Mouse (Mus musculus) c-Kit-positive CD71-positive TER-119-negative erythroid progenitor cells, embryonic 14.5 days (primary cell): Measurements from ENCODE around the gene Rere.
"Not testable (repeated sequence)": the region's sequence is repeated elsewhere in the genome, so short reads cannot be mapped to it uniquely, and the experiment has no call there.

ENCODE experiments used
- DNase-seq: peaks from one replicate; pipeline ENCODE4 v3.0.0-alpha.2; 2013; ENCODE audit warnings: low read depth

Rere gene

DNA sequence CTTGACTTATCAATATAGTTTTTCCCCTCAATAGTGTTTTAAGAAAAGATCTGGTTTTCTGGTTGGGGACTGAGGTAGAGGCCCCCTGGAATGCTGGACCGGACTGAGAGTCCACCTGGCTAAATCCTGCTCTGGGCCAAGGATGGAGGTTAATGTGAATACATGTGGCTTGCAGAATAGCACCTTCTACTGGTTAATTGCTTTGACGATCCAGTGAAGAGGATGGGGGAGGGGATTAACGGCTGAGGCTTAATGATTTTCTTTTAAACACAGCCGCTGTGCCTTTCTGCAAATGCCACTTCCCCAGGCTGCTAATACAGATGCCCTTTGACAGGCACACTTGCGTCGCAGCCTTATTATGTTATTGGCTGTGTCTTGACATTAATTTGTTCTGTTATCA, 2.5 kb downstream of the Rere start:
- DNase-seq: no peak

DNA sequence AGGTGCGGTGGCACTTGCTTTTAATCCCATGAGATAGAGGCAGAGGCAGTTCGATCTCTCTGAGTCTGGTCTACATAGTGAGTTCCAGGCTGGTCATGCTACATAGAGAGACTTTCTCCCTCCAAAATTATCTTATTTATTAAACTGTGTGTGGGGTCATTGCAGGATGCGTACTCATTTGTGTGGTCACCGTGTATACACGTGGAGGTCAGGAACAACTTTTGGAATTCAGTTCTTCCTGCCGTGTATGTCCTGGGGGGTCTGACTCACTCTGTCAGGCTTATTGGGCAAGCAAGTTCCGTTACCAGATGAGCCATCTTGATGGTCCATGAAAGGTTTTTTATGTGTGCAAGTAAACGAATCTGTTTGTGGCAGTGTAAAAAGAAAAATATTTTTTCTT, 5.5 kb downstream of the Rere start:
- no peak for DNase-seq

DNA sequence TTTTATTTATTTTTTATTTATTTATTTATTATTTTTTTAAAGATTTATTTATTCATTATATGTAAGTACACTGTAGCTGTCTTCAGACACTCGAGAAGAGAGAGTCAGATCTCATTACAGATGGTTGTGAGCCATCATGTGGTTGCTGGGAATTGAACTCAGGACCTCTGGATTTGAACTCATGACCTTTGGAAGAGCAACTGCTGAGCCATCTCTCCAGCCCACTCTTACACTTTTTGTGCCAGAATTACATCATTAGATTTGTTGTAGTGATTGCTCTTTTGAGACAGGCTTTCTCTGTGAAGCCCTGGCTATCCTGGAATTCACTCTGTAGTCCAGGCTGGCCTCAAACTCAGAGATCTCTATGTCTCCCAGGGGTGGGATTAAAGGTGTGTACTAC, 6.0 kb downstream of the Rere start:
- not testable (repeated sequence) for DNase-seq

DNA sequence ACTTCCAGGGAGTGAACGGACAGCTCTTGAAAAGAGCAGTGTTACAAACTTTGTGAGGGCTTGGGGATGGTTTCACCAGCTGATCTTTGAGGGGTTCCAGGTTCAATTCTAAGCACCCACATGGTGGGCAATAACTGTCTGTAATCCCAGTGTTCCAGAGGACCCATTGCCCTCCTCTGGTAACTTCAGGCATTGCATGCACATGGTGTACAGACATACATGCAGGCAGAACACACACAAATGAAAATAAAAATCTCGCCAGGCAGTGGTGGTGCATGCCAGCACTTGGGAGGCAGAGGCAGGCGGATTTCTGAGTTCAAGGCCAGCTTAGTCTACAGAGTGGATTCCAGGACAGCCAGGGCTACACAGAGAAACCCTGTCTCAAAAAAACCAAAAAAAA, 10.5 kb downstream of the Rere start:
- DNase-seq: no peak

DNA sequence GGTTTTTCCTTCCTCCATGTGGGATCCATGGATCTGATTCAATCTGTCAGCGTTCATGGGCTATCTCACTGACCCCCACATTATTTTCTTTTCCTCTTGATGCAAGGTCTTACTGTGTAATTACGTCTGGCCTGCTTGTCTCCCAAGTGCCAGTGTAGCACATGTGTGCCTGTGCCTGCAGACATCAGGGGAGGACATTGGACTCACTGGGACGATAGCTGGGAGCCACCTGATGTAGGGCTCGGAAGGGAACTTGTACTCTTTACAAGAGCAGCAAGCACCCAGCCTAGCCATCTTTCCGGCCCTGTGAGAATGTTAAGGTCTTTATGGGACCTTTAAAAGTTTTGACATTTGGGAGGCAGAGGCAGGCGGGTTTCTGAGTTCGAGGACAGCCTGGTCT, 13.4 kb downstream of the Rere start:
- no peak for DNase-seq

DNA sequence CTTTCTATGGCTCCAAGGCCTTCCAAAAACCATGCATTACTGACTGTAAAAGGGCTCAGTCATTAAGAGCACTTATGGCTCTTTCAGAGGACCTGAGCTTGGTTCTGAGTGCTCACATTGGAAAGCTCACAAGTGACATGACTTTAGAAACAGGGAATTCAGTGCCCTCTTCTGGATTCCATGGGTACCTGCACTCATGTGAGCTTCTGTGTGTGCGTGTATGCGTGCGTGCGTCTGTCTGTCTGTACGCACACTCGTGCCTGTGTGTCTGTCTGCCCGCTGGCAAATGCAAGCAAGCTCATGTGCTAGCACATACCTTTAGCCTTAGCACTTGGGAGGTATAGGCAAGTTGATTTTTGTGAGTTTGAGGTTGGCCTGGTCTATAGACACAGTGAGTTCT, 14.5 kb downstream of the Rere start:
- DNase-seq: no peak

DNA sequence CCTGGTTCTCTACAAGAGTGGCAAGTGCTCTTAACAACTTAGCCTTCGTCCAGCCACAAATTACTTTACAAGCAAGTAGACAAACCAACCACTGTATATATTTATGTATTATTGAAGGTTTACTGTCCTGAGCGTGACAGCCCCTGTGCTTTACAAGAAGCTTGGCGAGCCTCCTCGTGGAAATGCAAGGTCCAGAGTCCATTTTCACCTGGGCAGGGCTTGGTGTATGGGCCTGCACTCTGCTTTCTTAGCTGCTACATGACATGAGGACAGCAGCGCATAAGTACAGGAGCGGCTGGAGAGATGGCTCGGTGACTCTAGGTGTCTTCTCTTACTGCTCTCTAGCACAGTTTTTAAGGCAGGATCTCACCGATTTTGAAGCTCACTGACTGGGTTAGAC, 21.3 kb downstream of the Rere start:
- DNase-seq: no peak

DNA sequence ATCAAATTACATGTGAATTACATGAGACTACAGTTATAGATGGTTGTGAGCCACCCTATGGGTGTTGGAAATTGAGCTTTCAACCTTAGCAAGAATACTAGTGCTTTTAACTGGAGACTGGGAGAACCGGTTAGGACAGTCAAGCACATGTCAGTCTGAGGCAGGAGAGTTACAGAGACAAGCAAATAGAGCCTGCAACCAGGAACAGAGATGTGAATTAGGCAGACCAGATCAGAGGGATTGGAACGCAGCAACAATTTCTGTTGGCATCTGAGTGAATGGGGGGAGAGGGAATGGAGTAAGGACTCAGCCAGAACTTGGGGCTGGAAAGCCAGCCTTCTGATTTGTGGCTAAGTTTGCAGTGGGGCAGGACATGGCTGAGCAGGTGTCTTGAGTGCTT, 25.3 kb downstream of the Rere start:
- no peak for DNase-seq

DNA sequence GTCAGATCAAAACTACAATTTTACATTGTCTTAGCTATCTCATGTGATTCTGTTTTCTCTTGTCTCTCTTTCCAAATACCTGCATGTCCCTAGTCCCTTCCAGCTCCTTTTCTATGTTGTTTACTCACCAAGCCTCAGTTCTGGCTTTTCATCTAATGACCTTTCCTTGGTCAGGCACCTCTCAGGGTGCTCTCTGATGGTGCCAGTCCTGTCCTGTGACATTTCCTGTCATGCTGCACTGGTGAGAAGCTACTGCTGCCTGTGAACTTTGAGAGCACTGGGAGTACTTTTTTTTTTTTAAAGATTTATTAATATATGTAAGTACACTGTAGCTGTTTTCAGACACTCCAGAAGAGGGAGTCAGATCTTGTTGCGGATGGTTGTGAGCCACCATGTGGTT, 25.8 kb downstream of the Rere start:
- no peak for DNase-seq

DNA sequence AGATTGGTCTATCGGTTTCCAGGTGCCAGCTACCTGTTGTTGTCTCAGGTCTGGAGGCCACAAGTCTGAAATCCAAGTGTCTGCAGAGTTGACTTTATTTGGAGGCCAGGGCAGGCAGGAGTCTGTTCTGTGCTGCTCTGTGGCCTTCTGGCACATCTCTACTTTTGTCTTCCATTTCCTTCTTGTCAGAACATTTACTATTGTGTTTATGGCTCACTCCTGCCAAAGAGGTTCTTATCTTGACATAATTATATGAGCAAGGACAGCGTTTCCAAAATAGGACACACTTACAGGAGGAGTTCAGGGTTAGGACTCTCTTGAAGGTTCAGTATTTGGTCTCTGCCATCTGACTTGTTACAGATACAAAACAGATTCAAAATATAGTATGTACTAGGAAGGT, 30.0 kb downstream of the Rere start:
- no peak for DNase-seq

DNA sequence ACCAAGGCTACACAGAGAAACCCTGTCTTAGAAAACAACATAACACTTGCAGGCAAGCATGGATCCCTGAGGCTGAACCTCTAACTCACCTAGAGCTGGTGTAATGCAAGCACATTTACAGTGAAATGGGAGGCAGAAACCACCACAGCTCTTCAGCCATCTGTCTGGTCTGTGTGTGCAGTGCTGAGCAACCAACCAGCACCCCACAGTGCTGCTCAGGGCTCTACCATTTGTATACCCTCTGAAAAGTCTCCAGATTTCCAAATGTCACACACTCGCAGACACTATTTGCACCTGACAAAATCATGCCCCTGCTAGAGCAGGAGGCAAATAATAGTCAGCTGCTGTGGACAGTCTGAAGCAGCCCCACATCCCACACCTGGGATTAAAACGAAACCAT, 31.2 kb downstream of the Rere start:
- no peak for DNase-seq

DNA sequence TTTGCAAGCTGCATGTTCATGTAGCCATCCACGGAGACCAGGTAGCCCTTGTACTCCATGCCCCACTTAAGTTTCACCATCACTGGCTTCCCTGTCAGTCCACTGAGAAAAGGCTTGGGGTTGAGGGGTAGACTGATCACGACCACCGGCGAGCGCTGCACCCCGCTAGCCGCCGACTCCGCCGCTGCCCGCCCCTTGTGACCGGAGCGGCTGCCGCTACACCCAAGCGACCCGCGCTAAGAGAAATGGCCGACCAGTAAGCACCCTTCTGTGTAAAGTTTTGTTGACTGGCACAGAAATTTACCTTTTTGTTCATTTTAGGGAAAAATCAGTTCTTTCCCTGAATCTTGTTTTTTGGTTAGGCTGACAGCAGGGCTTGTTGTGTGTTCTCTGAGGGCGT, 33.9 kb downstream of the Rere start:
- no peak for DNase-seq

DNA sequence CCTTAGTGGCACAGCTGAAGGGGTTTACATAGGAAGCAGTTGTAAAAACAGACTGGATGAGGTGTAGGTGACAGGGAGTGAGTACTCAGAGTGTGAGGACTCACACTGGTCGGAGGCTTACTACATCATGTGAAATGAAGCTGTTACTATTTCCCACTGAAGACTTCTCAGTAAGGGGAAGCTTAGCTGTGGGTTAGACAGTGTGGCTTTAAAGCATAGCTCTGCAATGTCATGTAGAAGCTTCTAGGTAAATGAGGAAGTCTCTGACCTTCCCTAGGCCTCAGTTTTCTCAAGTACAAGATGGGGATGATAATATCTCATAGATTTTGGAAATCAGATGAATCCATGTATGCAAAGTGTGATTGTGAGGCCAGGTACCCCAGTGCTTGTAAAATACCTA, 35.1 kb downstream of the Rere start:
- DNase-seq: no peak

DNA sequence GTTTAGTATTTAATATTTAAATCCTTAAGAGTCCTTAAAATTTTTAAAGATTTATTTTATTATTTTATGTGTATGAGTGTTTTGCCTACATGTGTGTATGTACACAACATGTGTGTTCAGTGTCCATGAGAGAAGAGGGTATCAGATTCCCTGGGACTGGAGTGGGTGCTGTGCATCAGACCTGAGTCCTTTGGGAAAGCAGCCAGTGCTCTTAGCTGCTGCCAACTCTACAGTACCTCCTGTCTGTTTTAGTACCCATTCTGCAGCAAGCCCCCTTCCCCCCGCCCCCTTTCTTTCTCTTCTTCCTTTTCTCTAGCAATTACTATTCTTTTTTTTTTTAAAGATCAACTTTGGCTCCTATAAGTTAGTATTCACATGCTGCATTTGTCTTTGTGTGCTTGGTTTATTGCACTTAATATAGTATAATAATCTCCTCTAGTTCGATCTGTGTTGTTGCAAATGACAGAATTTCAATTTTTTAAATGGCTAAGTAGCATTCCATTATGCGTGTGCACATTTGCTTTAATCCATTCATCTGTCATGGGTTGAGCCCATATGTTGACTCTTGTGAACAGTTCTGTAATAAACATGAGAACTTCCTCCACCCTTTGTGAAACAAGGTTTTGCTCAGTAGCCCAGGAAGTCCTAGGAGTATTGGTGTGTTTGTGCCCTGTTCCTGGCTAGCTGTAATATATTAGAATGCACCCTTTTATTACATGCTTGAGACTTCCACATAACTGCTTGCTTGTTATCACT, 43.8 kb downstream of the Rere start:
- no peak for DNase-seq

DNA sequence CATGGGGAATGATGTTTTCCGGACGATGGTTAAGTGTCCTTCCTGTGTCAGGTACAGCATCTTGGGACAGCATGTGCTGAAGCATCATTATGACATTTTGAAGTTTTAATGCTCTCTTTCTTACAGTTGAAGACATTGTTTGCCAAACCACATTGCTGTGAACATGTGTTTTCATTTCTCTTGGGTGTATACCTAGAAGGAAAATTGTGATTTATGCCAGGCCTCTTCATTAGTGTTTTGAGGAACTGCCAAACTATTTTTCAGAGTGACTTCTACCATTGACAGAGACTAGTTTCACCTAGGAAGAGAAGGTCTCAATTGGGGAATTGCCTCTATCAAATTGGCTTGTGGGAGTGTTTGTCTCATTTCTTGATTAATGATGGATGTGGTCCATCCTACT, 44.6 kb downstream of the Rere start:
- no peak for DNase-seq

DNA sequence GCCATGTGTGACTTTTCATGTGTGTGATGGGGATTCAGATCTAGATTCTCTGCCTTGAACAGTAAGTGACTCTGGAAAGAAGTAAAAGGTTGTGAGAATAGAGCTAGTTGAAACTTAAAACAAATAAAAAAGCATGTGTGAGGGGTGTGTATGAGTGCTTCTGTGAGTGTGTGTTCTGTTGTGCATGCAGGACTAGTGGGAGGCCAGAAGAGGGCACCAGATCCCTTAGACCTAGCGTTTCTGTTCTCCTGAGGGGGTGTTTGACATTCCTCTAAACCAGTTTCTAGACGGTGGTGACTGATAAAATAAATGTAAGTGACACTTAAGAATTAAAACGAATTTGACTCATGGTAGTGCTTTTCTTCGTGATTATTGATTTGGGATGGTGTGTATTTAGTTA, 46.0 kb downstream of the Rere start:
- no peak for DNase-seq

DNA sequence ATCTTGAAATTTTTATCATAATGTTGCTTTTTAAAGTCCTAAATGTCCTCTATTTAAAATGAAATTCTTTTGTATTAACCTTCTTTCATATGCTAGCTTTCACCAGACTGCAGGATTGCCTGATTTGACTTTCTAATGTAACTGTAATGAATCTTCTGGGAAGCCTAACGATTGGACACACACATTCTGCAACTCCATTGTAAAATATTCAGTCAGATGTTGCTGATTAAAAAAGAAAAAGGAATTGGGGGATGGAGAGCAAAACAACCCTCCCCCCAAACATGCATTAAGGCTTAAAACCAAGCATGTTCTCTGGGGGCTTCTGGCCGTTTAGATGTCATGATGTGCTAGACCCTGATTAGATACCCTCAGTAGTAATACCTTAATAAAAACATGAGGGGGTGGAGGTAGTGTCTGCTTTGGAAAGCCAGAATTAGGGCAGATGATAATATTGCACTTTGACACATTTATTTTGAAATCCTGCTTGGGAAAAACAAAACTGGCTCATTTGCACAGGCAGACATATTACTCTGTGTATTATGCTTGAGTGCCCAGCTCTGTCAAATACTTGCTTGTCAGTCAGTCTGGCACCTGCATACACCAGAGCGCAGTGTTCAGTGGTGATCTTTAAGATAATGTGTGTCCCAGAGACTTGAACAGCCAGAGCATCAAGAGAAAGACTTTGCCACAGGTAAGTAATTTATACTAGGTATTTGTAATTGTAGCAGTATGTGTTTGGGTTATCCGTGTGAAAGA, 52.7 kb downstream of the Rere start:
- DNase-seq: no peak

DNA sequence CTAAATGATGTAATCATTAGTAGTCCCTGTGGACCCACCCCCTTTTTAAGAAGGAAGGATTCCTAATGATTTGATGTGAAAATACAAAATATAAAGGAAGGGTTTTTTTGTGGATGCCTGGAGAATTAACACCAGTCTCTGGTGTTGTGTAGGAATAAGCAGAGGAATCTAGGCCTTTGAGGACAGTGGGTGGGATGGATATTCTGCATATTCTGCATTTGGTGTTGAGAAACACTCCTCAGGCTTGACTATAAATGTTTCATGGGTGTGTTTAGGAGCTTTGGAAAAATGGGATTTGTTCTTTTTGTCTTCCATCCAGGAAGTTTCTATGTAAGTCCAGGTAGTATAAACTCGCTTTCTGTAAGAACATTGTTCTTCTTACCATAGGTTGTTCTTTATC, 55.8 kb downstream of the Rere start:
- no peak for DNase-seq

DNA sequence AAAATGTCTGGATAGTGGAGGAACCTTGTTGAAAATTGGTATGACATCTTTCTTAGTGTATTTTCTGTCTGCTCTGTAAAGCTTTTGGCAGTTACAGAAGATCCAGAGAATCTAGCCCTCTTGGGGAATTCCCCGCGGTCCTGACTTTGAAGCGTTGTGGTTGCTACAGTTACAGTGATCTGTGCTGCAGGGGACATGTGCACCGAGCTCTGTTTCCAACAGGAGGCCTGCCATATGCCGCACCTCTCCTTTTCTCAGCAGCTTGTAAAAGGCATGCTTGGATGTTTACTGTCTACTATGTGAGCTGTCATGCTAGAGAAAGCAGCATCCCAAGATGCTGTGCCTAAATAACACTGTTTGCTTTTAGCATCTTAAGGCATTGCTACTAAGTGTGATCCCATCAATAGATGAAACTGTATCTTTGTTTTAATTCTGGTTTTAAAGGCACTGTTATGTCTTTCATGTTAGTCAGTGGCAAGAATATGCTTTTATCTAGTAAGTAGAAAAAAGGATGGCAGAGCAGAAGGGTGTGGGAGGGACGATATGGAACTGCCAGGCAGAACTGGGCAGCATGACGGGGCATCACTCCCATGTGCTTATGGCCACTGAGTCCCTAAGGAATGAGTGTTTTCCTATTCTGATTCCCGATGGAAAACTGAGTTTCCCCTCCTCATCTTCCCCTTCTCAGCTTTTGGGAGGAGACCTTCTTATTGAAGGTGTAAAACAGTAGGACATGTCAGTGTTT, 57.6 kb downstream of the Rere start:
- DNase-seq: no peak

DNA sequence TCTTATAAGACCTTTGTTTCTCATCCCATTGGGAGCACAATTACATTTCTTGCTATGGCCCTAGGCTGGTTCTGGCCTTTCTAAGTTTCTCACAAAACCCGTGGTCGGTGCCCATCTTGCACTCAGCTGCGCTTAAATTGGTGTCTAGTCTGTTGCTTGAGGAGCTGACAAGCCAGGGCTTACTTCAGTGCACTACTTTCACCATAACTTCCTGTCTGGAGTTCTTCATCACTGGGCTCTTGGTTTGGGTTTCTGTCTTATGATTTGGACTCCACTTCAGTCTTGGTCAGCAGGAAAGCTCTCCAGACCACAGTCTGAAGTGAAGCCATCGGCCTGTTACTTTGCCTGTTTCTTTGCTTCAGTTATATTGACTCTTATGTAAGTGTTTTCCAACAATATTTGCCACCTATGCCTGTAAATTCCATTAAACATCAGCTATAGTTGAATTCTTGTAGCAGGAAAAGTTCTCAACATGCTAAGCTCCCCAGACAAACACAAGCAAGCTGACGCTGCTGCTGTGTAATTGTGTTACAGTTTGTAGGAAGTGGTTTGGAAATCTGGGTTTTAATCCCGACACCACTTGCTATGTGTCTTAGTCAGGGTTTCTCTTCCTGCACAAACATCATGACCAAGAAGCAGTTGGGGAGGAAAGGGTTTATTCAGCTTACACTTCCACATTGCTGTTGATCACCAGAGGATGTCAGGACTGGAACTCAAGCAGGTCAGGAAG, 59.5 kb downstream of the Rere start:
- DNase-seq: no peak

DNA sequence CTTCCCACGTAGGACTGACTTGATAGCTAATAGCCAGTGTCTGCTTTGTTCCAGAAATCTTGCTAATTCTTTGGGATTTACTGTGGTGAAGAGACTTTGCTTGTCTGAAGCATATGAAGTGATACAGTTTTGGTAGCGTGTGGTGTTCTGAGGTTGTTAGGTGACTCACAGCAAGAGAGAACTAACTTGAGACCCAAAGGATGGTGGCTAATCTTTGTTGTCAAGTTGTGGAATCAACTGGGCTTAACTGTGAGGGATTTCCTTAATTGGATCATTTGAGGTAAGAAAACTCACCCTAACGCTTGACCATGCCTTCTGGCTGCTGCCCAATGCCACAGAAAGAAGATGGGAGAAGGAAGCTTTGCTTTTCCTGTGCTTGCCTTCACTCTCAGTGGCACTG, 63.1 kb downstream of the Rere start:
- DNase-seq: no peak

DNA sequence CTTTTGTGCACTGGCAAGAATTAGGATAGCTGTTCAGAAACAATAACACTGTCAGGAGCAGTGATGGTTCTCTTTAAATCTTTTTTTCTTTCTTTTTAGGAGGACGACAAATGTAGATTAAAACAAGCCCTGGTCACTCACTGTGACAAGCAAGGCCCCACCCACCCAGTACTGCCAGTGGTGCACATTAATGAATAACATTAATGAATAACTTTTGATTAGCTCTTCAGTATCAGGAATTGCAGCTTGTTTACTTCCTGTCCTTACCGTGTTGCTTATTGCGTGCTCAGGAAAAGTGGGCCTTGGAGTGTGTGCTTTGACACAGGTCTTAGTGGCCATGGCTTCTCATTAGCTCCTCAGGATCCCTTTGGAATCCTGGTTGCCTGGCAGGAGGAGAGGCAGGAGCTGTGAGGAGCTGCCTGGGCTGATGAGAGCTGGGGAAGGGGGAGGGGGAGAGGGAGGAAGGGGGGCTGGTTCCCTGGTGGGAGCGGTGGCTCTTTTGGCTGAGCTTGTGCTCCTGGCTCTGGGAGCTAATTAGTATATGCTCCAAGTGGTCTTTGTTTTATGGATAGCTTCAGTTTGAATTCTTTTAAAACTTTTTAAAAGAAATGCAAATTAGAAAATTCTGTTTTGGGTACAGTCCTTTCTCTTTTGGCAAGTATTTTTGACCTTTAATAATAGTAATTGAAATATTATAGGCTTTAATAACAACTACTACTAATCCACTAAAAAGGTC, 65.4 kb downstream of the Rere start:
- DNase-seq: no peak
